Mouse (Mus musculus) forebrain, embryonic 14.5 days (tissue): ENCODE data around the gene Btbd9. TPM values are rescaled to one million over a fixed set of nuclear protein-coding genes. Genes with fewer than 3 reads are reported as not detected.
A peak's percentile ranks its signal among the peaks of the same experiment; 100 is the strongest.

Experiments
- ATAC-seq: fragments of 200-750 bp; cut with Nextera tagmentation; 2 replicates; pipeline ENCODE4 v1.8.0; 2017; ENCODE audit warnings: mild to moderate bottlenecking, moderate library complexity
- DNase-seq: peaks from one replicate; pipeline ENCODE4 v3.0.0-alpha.2; 2015; ENCODE audit warnings: low spot score
- H3K27ac ChIP-seq: fragments of 300-500 bp; sonication (generic); 2 replicates; pipeline ENCODE4 v1.5.1; 2014; ENCODE audit warnings: low read depth, mild to moderate bottlenecking, control low read depth, low read length, moderate library complexity
- H3K27me3 ChIP-seq: fragments of 300-500 bp; sonication (generic); replicated peaks from 2 replicates; pipeline ENCODE4 v1.6.1; 2014; ENCODE audit warnings: low read length, control low read depth, mixed read lengths; ENCODE audit not compliant: control insufficient read depth, insufficient read depth
- H3K36me3 ChIP-seq: fragments of 300-500 bp; sonication (generic); 2 replicates; pipeline ENCODE4 v1.6.1; 2014; ENCODE audit warnings: low read length, control low read depth; ENCODE audit not compliant: control insufficient read depth, insufficient read depth
- H3K4me1 ChIP-seq: fragments of 300-500 bp; sonication (generic); 2 replicates; pipeline ENCODE4 v1.6.1; 2014; ENCODE audit warnings: antibody characterized with exemption, low read length, control low read depth; ENCODE audit not compliant: control insufficient read depth, insufficient read depth
- H3K4me2 ChIP-seq: fragments of 300-500 bp; sonication (generic); 2 replicates; pipeline ENCODE4 v1.6.1; 2014; ENCODE audit warnings: mild to moderate bottlenecking, control low read depth, low read length
- H3K4me3 ChIP-seq: fragments of 300-500 bp; sonication (generic); 2 replicates; pipeline ENCODE4 v1.5.1; 2014; ENCODE audit warnings: low read depth, low read length, control low read depth
- H3K9ac ChIP-seq: fragments of 300-500 bp; sonication (generic); 2 replicates; pipeline ENCODE4 v1.6.1; 2014; ENCODE audit warnings: mild to moderate bottlenecking, low read length, control low read depth, moderate library complexity
- H3K9me3 ChIP-seq: fragments of 300-500 bp; sonication (generic); replicated peaks from 2 replicates; pipeline ENCODE4 v1.6.1; 2016; ENCODE audit warnings: low read length, control low read depth, mixed read lengths; ENCODE audit not compliant: control insufficient read depth
- WGBS: fragments of 180-500 bp; shearing (Covaris S2); extraction: QIAGEN DNeasy Blood & Tissue Kit; methylation state at CpG from one replicate; pipeline ENCODE4 v1.1.7; 2014; 5-methylcytosine and 5-hydroxymethylcytosine counted together
- polyA plus RNA-seq: library from polyadenylated mRNA; unstranded; fragments of >200 nt; fragmentation: Nextera tagmentation; extraction: Ambion mirVana; gene quantifications from 2 replicates; pipeline ENCODE4 v1.2.1, GENCODE M21; 2014

The Btbd9 gene
- polyA plus RNA-seq, 1 experiment from 2014 or later: 73.7 TPM

DNA sequence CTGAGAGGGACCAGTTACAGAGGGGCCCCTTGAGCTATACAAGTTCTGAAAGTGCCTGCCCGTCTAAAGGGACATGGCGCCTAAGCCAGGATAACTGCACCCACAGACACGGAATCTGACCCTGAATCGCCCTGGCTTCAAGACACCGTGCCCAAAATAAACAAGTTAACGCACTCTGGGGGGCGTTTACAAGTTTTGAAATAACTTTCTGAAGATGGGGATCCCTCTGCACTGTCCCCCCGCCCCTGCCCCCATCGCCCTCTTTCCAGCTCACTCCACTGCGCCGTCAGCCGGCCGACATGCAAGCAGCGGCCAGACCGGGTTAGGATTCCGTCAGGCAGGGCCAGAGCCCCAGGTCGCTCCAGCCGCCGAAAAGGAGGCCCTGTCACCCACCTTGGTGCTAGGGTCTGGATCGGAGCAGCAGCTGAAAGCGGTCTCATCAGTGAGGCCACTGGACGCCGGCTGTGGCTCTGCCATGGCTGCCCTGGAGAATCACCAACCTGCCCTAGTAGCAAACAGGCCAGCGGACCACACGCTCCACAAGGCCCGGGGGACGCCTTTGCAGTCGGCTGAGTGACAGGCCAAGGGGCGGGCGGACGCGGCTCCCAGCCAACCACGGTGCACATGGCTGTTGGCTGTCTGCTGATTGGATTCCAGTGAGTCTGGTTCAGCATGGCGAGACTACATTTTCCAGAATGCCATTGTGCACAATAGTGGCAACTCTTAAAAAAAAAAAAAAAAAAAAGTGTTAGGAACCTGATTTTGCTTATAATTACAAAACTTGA, 36.0 kb upstream of the Btbd9 start:
- peak; percentile 100 for ATAC-seq
- Histone ChIP-seq H3K4me3 (peak overlapping the region; percentile 65), H3K9ac (peak overlapping the region; percentile 79), H3K27ac (peak overlapping the region; percentile 52; the same call in 1 of the 2 replicates), H3K9me3 (no peaks in the 10 kb centered on the region), H3K4me1 (peaks cover 20% of the 10 kb centered on the region), H3K36me3 (no peaks in the 10 kb centered on the region), H3K27me3 (no peaks in the 10 kb centered on the region), H3K4me2 (peak overlapping the region; percentile 70)
- peak; percentile 98 for DNase-seq
- WGBS: under 1% methylated on average over 33 of the region's 34 CpGs

DNA sequence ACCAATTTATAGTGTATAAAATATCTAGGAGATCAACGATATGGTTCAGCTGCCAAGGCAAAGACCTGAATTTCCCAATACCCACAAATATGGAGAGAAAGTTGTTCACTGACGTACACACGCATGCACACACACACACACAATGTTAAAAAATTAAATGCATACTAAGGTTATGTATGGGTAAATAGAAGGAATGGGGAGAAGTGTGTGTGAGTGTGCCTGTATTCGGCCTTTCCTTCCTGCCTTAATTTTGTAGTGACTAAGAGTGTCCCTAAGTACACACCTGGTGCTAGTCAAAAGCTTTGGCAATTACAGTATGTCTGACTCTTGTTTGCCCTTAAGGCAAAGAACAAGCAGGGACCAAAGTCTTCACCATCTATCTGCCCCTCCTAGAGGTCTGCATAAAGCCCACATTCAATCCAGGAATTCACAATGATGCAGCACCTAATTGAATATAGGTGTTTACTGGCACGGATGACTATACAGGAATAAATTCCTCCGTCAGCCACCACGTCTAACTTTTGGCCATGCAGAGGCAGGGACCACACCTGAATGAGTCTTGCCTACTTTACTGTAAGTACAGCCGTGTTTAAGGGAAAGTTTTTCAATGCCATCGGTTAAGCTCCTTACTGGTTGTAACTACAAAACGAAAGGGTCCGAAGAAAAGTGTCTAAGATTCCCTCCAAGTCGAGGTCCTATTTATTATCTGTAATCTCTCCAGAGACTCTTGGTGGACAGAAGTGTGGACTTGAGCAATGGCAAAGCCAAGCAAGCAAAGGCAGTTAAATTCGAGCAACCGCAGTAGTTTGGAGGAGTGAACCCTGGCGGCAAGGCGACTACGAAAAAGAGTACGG, 35.2 kb upstream of the Btbd9 start:
- no peak for DNase-seq
- no peak for ATAC-seq
- no peaks in the 10 kb centered on the region for H3K36me3 ChIP-seq

DNA sequence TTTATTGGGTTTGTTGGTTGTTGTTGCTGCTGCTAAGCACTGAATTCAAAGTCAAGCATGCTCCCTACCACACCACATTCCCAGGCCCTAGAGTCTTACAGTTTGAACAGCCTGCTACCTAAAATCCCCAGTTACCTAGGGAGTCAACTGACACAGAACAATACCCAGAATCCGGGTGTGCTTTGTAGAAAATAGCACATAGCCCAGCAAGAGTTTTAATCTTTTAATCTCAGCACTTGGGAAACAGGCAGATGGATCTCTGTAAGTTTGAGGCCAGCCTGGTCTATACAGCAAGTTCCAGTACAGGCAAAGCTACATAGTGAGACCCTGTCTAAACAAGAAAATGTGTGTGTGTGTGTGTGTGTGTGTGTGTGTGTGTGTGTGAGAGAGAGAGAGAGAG, 34.5 kb upstream of the Btbd9 start:
- H3K4me2 ChIP-seq: no peak overlapping the region
- H3K36me3 ChIP-seq: no peaks in the 10 kb centered on the region
- H3K4me3 ChIP-seq: no peak overlapping the region
- DNase-seq: no peak
- ATAC-seq: no peak
- H3K27me3 ChIP-seq: no peaks in the 10 kb centered on the region
- peaks cover 22% of the 10 kb centered on the region for H3K4me1 ChIP-seq
- H3K9me3 ChIP-seq: no peaks in the 10 kb centered on the region
- WGBS: 28% methylated on average over 1 of the region's 1 CpGs
- no peak overlapping the region for H3K9ac ChIP-seq
- no peak overlapping the region for H3K27ac ChIP-seq

More for the DNA sequence above, 35.2 kb upstream of the Btbd9 start:
- peaks cover 22% of the 10 kb centered on the region for H3K4me1 ChIP-seq
- 24% methylated on average over 18 of the region's 18 CpGs for WGBS
- peak overlapping the region; percentile 70 for H3K4me2 ChIP-seq
- H3K9me3 ChIP-seq: no peaks in the 10 kb centered on the region
- no peak overlapping the region for H3K27ac ChIP-seq
- no peaks in the 10 kb centered on the region for H3K27me3 ChIP-seq
- H3K9ac ChIP-seq: peak overlapping the region; percentile 79
- H3K4me3 ChIP-seq: peak overlapping the region; percentile 65

DNA sequence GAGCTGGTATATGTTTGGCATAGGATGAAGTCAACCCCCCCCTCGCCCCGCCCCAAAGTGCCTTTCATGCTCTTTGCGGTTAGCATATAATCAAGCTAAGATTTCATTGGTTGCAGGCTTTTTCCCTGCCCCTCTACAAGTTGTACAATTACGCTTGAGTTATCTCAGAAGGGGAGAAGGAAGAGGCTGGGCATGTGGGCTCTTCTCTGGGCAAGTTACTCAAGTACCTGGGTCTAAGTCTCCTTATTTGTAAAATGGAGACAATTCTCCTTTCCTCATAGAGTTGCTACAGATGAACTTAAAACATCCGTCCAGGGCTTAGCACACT, 33.7 kb upstream of the Btbd9 start:
- no peaks in the 10 kb centered on the region for H3K36me3 ChIP-seq
- WGBS: 95% methylated on average over 5 of the region's 5 CpGs
- H3K4me3 ChIP-seq: no peak overlapping the region
- H3K4me2 ChIP-seq: no peak overlapping the region
- H3K4me1 ChIP-seq: peaks cover 22% of the 10 kb centered on the region
- no peaks in the 10 kb centered on the region for H3K27me3 ChIP-seq
- H3K9me3 ChIP-seq: no peaks in the 10 kb centered on the region
- H3K27ac ChIP-seq: no peak overlapping the region
- ATAC-seq: no peak
- H3K9ac ChIP-seq: no peak overlapping the region
- no peak for DNase-seq

DNA sequence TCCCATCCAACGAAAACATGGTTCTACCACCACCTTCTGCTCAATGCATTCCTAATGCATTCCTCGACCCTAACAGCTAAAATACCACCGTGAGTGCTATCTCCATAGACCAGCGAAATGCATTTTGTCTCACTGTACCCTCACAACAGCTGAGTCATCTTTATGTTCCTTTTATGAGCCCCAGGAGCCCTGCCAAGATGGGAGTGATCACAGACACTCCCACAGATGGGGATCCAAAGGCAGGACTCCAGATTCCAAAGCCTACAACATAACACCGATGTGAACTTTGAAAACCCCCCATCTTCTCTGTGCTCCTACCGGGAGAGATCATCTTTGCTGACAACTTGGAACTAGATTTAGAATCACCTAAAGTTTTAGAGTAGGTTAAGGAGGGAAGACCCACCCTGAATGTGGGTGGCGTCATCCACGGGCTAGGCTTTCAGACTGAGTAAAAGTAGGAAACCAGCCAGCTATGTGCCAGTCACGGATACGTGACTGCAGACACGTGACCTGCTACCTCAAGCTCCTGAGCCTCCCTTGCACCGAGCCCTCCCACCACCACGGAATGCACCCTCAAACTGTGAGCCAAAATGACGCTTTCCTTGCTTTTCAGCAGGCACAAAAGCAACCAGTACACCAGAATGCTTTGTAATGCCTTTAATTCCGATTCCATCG, 33.2 kb upstream of the Btbd9 start:
- Histone ChIP-seq H3K9me3 (no peaks in the 10 kb centered on the region), H3K27ac (no peak overlapping the region), H3K4me3 (no peak overlapping the region), H3K27me3 (no peaks in the 10 kb centered on the region), H3K4me1 (peaks cover 22% of the 10 kb centered on the region), H3K4me2 (no peak overlapping the region), H3K9ac (no peak overlapping the region), H3K36me3 (no peaks in the 10 kb centered on the region)
- DNase-seq (peak; percentile 49), ATAC-seq (no peak)
- 78% methylated on average over 16 of the region's 16 CpGs for WGBS

DNA sequence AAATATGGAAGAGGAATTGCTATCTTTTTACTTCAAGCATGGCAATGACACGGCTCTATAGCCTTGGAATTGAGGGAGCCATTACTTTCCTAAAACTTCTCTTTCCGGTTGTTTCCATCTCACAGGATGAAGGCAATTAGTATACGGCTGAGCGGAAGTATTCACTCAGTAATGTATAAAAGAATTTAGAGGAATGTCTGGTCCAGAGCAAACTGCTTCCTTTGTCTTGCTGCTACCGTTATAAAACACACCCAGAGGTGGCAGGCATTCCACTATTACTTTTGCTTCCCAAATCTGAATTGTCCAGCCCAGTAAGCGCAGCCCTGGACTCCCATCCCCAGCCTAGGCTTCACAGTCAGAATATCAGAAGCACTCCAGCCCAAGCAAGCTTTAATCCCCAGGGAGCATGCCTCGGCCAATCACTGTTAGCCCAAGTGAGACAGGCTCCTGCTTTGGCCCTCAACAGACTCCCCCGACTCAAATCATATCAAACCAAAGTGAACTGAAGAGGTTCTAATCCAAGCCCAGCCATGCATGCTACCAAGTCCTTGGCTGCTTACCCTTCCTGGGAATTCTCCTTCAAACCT, 31.7 kb upstream of the Btbd9 start:
- Histone ChIP-seq H3K27ac (0 out of 2 replicates have a peak overlapping the region, but pooled peaks have one; percentile 24), H3K4me2 (no peak overlapping the region), H3K9ac (no peak overlapping the region), H3K36me3 (peaks cover 8% of the 10 kb centered on the region; the same call in 1 of the 2 replicates), H3K4me3 (no peak overlapping the region), H3K4me1 (peaks cover 22% of the 10 kb centered on the region), H3K9me3 (no peaks in the 10 kb centered on the region), H3K27me3 (no peaks in the 10 kb centered on the region)
- no peak for ATAC-seq
- DNase-seq: peak; percentile 18
- 23% methylated on average over 8 of the region's 8 CpGs for WGBS

DNA sequence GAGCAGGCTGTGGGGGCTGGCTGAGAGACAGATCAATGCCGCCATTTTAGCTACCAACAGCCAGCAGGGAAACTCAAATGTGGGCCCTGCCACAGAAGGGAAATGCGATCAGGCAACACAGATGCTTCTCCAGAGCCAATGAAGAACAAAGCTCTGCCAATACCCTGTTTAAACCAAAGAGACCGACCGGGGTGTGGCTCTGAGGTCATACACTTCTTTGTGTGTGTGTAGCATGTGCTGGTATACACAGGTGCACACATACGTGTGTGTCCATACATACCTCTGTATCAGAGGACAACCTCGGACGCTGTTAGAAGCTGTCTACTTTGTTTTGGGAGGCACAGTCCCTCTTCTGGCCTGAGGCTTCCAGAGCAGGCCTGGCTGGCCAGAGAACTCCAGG, 31.0 kb upstream of the Btbd9 start:
- WGBS: 84% methylated on average over 7 of the region's 7 CpGs
- ATAC-seq: no peak

DNA sequence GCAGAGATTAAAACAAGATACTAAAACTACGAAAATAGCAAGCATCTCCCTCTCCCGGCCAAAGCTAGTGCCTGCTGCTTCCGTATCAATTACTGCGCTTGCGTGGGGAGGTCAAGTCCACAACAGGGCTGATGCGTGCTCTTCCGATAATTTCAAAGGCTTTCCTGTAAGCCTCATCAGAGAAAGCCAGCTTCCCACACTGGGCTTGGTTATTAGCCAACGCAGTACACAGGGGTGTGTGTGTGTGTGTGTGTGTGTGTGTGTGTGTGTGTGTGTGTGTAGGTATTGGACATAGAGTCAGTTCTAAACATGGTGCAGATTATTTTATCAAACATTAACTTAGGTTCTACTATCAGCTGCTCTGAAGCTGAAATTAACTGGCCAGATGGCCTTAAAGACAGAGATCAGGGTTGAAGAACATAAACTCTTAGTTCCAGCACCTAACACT, 30.4 kb upstream of the Btbd9 start:
- 92% methylated on average over 8 of the region's 8 CpGs for WGBS

More for the DNA sequence above, 31.0 kb upstream of the Btbd9 start:
- Histone ChIP-seq H3K36me3 (peaks cover 15% of the 10 kb centered on the region), H3K9me3 (no peaks in the 10 kb centered on the region), H3K9ac (no peak overlapping the region), H3K27me3 (no peaks in the 10 kb centered on the region), H3K4me2 (no peak overlapping the region), H3K27ac (no peak overlapping the region), H3K4me3 (no peak overlapping the region), H3K4me1 (peaks cover 22% of the 10 kb centered on the region)
- DNase-seq: no peak

More for the DNA sequence above, 30.4 kb upstream of the Btbd9 start:
- Histone ChIP-seq H3K9me3 (no peaks in the 10 kb centered on the region), H3K9ac (no peak overlapping the region), H3K4me2 (no peak overlapping the region), H3K4me1 (peaks cover 19% of the 10 kb centered on the region), H3K36me3 (peaks cover 22% of the 10 kb centered on the region), H3K27me3 (no peaks in the 10 kb centered on the region), H3K27ac (no peak overlapping the region), H3K4me3 (no peak overlapping the region)
- no peak for ATAC-seq
- DNase-seq: no peak
